Mouse (Mus musculus): ENCODE results near the gene Aspn.
"Not testable (repeated sequence)": the region's sequence is repeated elsewhere in the genome, so short reads cannot be mapped to it uniquely, and the experiment has no call there.

Gene Aspn

DNA sequence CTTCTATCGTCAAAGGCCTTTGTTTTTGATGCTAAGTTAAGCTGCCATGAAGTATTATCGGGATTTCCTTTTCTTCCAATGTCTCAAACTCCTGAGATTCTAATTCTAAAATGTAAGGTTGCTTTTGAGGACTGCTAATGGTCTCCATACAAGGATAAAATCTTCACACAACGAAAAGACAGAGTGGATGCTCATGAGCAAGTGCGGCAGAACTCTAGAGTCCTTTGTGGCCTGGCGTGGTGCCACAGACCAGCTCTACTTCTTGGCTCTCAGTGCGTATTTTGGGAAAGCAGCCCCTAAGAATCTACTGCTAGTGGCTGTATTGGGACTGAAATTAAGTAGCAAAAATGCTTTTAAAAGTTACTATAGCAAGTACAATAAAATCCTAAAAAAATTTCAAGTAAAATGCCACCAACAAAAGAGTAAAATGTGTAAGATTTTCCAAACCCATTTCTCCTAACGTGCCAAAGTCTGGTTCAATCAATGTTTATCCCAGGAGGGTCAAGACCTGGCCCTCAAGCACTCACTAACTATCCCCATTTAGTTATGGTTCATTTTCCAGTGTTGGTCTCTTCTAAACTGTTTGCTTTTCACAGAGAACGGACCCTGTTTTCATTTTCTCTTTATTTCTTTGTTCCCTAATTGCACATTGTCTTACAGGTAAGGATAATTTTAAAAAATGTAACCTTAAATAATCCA lies 40.2 kb downstream of the Aspn start:
- no peak for DNase-seq (ENCODE audit: low spot score in 2 of 2)

GRCm38 (mm10) chr13:49586062-49586461 lies 41.8 kb downstream of the Aspn start:
- DNase-seq (ENCODE audit: low spot score in 2 of 2) = no peak

DNA sequence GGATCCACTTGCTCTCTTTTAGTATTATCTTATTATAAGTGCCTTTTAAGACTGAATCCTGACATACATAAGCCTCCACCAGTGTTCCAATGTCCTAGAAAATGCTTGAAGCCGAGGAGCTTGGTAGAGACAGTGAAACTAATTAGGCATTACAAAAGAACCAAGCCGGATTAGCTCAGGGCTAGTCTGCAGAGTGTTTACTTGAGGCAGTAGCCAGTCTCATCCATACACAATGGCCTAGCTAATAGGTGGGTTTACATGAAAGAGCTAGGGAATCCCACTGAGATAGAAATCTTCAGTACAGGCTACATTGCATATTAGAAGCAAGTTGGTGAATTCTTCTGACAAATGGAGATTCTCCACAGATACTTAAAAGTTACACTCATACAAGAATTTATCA lies 58.3 kb downstream of the Aspn start:
- not testable (repeated sequence) for DNase-seq (ENCODE audit: low spot score in 2 of 2)

- DNase-seq (ENCODE audit: low spot score in 2 of 2) = no peak
These were observed 59.4 kb downstream of the Aspn start for GRCm38 (mm10) chr13:49603603-49604002.

- DNase-seq (ENCODE audit: low spot score in 2 of 2) = no peak
These were observed 63.5 kb downstream of the Aspn start, which contains the start of gene Ogn for GRCm38 (mm10) chr13:49607714-49608113. Ogn (plus strand) TSS chr13:49608046.

DNA sequence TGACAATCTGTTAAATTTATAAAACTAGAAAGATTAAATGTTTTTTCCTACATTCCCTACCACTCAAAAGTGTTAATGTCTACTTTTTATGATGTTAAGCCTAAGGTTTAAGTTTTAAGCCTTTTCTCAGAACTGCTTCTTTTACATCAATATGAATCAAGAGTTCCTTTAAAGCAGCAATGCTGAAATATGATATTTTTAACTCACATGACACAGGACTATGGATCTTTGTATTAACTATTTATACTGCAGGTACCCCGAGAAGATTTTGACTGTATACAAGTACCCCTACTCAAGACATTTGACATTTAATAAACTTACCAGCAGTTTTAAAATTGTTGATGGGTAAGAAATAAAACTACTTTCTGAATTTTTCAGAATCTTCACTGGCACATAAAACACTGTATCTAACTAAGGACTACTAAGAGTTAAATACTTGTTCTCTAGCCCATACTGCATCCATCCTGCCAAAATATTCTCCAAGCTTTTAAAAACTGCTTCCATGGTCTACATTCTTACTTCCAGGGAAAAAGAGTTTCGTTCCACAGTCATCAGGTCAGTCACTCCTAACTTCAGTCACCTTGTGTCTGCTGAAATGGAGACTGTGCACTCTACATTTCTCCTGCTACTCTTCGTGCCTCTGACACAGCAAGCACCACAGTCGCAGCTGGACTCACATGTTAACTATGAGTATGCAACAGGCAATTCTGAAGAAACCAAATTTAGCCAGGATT lies 64.5 kb downstream of the Aspn start:
- DNase-seq (ENCODE audit: low spot score in 2 of 2) = no peak

- DNase-seq (ENCODE audit: low spot score in 2 of 2) = no peak
These were observed 72.8 kb downstream of the Aspn start for GRCm38 (mm10) chr13:49617021-49617420.
